ENCODE assay signal across 11 mouse cellular contexts in the genomic region with DNA sequence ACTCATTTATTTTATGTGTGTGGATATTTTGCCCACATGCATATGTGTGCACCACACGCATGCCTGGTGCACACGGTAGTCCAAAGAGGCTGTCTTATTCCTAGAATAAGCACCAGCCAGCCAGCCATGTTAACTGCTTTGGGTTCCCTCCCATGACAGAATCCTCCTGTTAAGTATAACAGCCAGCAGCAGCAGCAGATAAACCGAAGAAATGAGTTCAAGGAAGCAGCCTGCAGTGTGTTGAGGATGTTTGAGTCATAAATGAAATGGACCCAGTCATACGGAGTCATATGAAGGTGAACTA. TPM values are rescaled to one million over a fixed set of nuclear protein-coding genes. Genes with fewer than 3 reads are reported as not detected.
DNase-seq lines count a peak whose midpoint lies in the region; ATAC-seq and TF ChIP-seq lines count a peak whose summit lies in the region.
"Had no signal": no experiment of that assay in that cellular context is flagged by ENCODE, and none has a peak within 500 bp of the region (broad histone marks: within the 10 kb centered on the region; RNA-seq: fewer than 3 reads in every experiment).

No protein-coding gene starts in this region.

- TF ChIP-seq POLR2A in limb, embryonic 14.5 days (IDR thresholded peaks at IDR 0.05; ENCODE audit: borderline replicate concordance, extremely low read depth, insufficient read depth, insufficient read length) = no peak

- H3K9ac ChIP-seq in hindbrain, embryonic 14.5 days = no peak overlapping the region
- H3K9ac ChIP-seq in hindbrain, embryonic 11.5 days (ENCODE audit: low read depth, low read length) = no peak overlapping the region
- no peak overlapping the region for H3K9ac ChIP-seq in midbrain, embryonic 11.5 days (ENCODE audit: low read length)
- no peak overlapping the region for H3K9ac ChIP-seq in midbrain, embryonic 16.5 days (ENCODE audit: low read depth, low read length)
- H3K9ac ChIP-seq in limb, embryonic 14.5 days (ENCODE audit: low read depth, low read length, severe bottlenecking) = no peak overlapping the region
- no peak overlapping the region for H3K9ac ChIP-seq in stomach, postnatal 0 days (ENCODE audit: low read length)

- TF ChIP-seq CTCF in stomach, postnatal 0 days (IDR thresholded peaks at IDR 0.05; ENCODE audit: low read depth) = no peak

- no peaks in the 10 kb centered on the region for H3K9me3 ChIP-seq in hindbrain, embryonic 14.5 days (ENCODE audit: control insufficient read depth, low read length)
- no peaks in the 10 kb centered on the region for H3K9me3 ChIP-seq in hindbrain, embryonic 11.5 days (ENCODE audit: control insufficient read depth, low read length)
- H3K9me3 ChIP-seq in midbrain, embryonic 11.5 days (ENCODE audit: control insufficient read depth, low read length) = no peaks in the 10 kb centered on the region
- no peaks in the 10 kb centered on the region for H3K9me3 ChIP-seq in midbrain, embryonic 16.5 days (replicated peaks; ENCODE audit: control insufficient read depth, low read length, poor library complexity, severe bottlenecking)
- H3K9me3 ChIP-seq in limb, embryonic 14.5 days (ENCODE audit: control insufficient read depth, low read length) = no peaks in the 10 kb centered on the region
- no peaks in the 10 kb centered on the region for H3K9me3 ChIP-seq in stomach, postnatal 0 days (ENCODE audit: control insufficient read depth, low read length)
- H3K9me3 ChIP-seq: embryonic facial prominence, embryonic 12.5 days had no signal

- no peaks in the 10 kb centered on the region for H3K36me3 ChIP-seq in hindbrain, embryonic 14.5 days (replicated peaks; ENCODE audit: control insufficient read depth, insufficient read depth)
- no peaks in the 10 kb centered on the region for H3K36me3 ChIP-seq in hindbrain, embryonic 11.5 days (ENCODE audit: control insufficient read depth, insufficient read depth, low read length)
- H3K36me3 ChIP-seq in midbrain, embryonic 11.5 days (ENCODE audit: control insufficient read depth, insufficient read depth, low read length) = no peaks in the 10 kb centered on the region
- no peaks in the 10 kb centered on the region for H3K36me3 ChIP-seq in midbrain, embryonic 16.5 days (ENCODE audit: control insufficient read depth, insufficient read depth, low read length)
- no peaks in the 10 kb centered on the region for H3K36me3 ChIP-seq in limb, embryonic 14.5 days (ENCODE audit: control insufficient read depth, insufficient read depth, low read length)
- no peaks in the 10 kb centered on the region for H3K36me3 ChIP-seq in stomach, postnatal 0 days (ENCODE audit: control insufficient read depth, insufficient read depth, low read length)
- H3K36me3 ChIP-seq: embryonic facial prominence, embryonic 12.5 days had no signal

- no peaks in the 10 kb centered on the region for H3K4me1 ChIP-seq in hindbrain, embryonic 14.5 days (replicated peaks; ENCODE audit: control insufficient read depth, insufficient read depth, low read length)
- no peaks in the 10 kb centered on the region for H3K4me1 ChIP-seq in hindbrain, embryonic 11.5 days (replicated peaks; ENCODE audit: control insufficient read depth, insufficient read depth, low read length)
- no peaks in the 10 kb centered on the region for H3K4me1 ChIP-seq in midbrain, embryonic 11.5 days (ENCODE audit: control insufficient read depth, insufficient read depth, low read length)
- H3K4me1 ChIP-seq in midbrain, embryonic 16.5 days (ENCODE audit: control insufficient read depth, insufficient read depth, low read length) = peaks cover 3% of the 10 kb centered on the region; the same call in 1 of the 2 replicates
- 0 out of 2 replicates have a peak, but pooled peaks cover 4% of the 10 kb centered on the region for H3K4me1 ChIP-seq in limb, embryonic 14.5 days (ENCODE audit: control insufficient read depth, insufficient read depth, low read length)
- H3K4me1 ChIP-seq in stomach, postnatal 0 days (replicated peaks; ENCODE audit: control insufficient read depth, insufficient read depth) = no peaks in the 10 kb centered on the region
- H3K4me1 ChIP-seq: embryonic facial prominence, embryonic 12.5 days had no signal

- no peak for TF ChIP-seq EP300 in stomach, postnatal 0 days (optimal IDR thresholded peaks at IDR 0.05)

- no peak for ATAC-seq in hindbrain, embryonic 14.5 days (ENCODE audit: low FRiP score)
- no peak for ATAC-seq in hindbrain, embryonic 11.5 days (ENCODE audit: low FRiP score)
- ATAC-seq in midbrain, embryonic 11.5 days (ENCODE audit: low FRiP score) = no peak
- no peak for ATAC-seq in midbrain, embryonic 16.5 days
- ATAC-seq in limb, embryonic 14.5 days (ENCODE audit: low FRiP score, low read depth) = no peak
- ATAC-seq in stomach, postnatal 0 days (ENCODE audit: low FRiP score, low TSS enrichment) = peak; percentile 64
- ATAC-seq: Patski had no signal

- WGBS in hindbrain, embryonic 14.5 days = 35% methylated on average over 4 of the region's 4 CpGs
- 43% methylated on average over 4 of the region's 4 CpGs for WGBS in hindbrain, embryonic 11.5 days
- 30% methylated on average over 4 of the region's 4 CpGs for WGBS in midbrain, embryonic 11.5 days
- WGBS in midbrain, embryonic 16.5 days = 36% methylated on average over 4 of the region's 4 CpGs
- 32% methylated on average over 4 of the region's 4 CpGs for WGBS in limb, embryonic 14.5 days
- WGBS in stomach, postnatal 0 days = 25% methylated on average over 4 of the region's 4 CpGs

- H3K4me2 ChIP-seq in hindbrain, embryonic 14.5 days (replicated peaks) = peak overlapping the region; percentile 36
- no peak overlapping the region for H3K4me2 ChIP-seq in hindbrain, embryonic 11.5 days (replicated peaks; ENCODE audit: low read depth, low read length)
- H3K4me2 ChIP-seq in midbrain, embryonic 11.5 days = no peak overlapping the region
- H3K4me2 ChIP-seq in midbrain, embryonic 16.5 days (ENCODE audit: low read length) = no peak overlapping the region
- H3K4me2 ChIP-seq in limb, embryonic 14.5 days (replicated peaks; ENCODE audit: low read depth, low read length, severe bottlenecking) = 0 out of 2 replicates have a peak overlapping the region, but pooled peaks have one; percentile 10
- H3K4me2 ChIP-seq in stomach, postnatal 0 days (replicated peaks; ENCODE audit: low read depth) = no peak overlapping the region; the same call in 1 of the 2 replicates

- no peak for DNase-seq in hindbrain, embryonic 14.5 days (ENCODE audit: low spot score)
- DNase-seq in hindbrain, embryonic 11.5 days (ENCODE audit: low spot score) = no peak
- DNase-seq in midbrain, embryonic 11.5 days (ENCODE audit: low spot score, missing footprints) = peak; percentile 84
- DNase-seq in limb, embryonic 14.5 days (ENCODE audit: low spot score) = no peak
- DNase-seq in stomach, postnatal 0 days (ENCODE audit: low spot score) = no peak
- no peak for DNase-seq in ovary, postnatal 36 days (ENCODE audit: low spot score)

- H3K27me3 ChIP-seq in hindbrain, embryonic 14.5 days (ENCODE audit: control insufficient read depth, insufficient read depth, low read length) = no peaks in the 10 kb centered on the region
- no peaks in the 10 kb centered on the region for H3K27me3 ChIP-seq in hindbrain, embryonic 11.5 days (ENCODE audit: control insufficient read depth, insufficient read depth, low read length)
- no peaks in the 10 kb centered on the region for H3K27me3 ChIP-seq in midbrain, embryonic 11.5 days (ENCODE audit: control insufficient read depth, insufficient read depth, low read length)
- H3K27me3 ChIP-seq in midbrain, embryonic 16.5 days (ENCODE audit: control insufficient read depth, insufficient read depth, low read depth, low read length) = no peaks in the 10 kb centered on the region
- H3K27me3 ChIP-seq in limb, embryonic 14.5 days (ENCODE audit: control insufficient read depth, insufficient read depth, low read length) = no peaks in the 10 kb centered on the region
- no peaks in the 10 kb centered on the region for H3K27me3 ChIP-seq in stomach, postnatal 0 days (ENCODE audit: control insufficient read depth, insufficient read depth, low read length)
- H3K27me3 ChIP-seq: embryonic facial prominence, embryonic 12.5 days; Patski had no signal

- H3K4me3 ChIP-seq in hindbrain, embryonic 14.5 days (replicated peaks; ENCODE audit: low read length) = no peak overlapping the region
- H3K4me3 ChIP-seq in hindbrain, embryonic 11.5 days (ENCODE audit: low read depth, low read length) = no peak overlapping the region
- H3K4me3 ChIP-seq in midbrain, embryonic 11.5 days (ENCODE audit: low read depth, low read length) = no peak overlapping the region
- no peak overlapping the region for H3K4me3 ChIP-seq in midbrain, embryonic 16.5 days (ENCODE audit: low read depth, low read length)
- no peak overlapping the region for H3K4me3 ChIP-seq in limb, embryonic 14.5 days (replicated peaks; ENCODE audit: low read length)
- H3K4me3 ChIP-seq in stomach, postnatal 0 days (ENCODE audit: low read depth, low read length) = no peak overlapping the region
- H3K4me3 ChIP-seq: embryonic facial prominence, embryonic 12.5 days had no signal

- no peak overlapping the region for H3K27ac ChIP-seq in hindbrain, embryonic 14.5 days
- no peak overlapping the region for H3K27ac ChIP-seq in hindbrain, embryonic 11.5 days (ENCODE audit: low read depth, low read length)
- H3K27ac ChIP-seq in midbrain, embryonic 11.5 days (ENCODE audit: low read depth, low read length) = no peak overlapping the region
- H3K27ac ChIP-seq in midbrain, embryonic 16.5 days (ENCODE audit: low read length) = no peak overlapping the region
- H3K27ac ChIP-seq in limb, embryonic 14.5 days (replicated peaks; ENCODE audit: low read depth, low read length) = no peak overlapping the region
- no peak overlapping the region for H3K27ac ChIP-seq in stomach, postnatal 0 days (replicated peaks)
- H3K27ac ChIP-seq: embryonic facial prominence, embryonic 12.5 days; kidney, postnatal 0 days had no signal

RNA-seq across cellular contexts. Expression of a gene that starts 31.2 kb away (rescaled TPM):
- polyA plus RNA-seq in hindbrain, embryonic 14.5 days (2014; fragmentation: Nextera tagmentation; extraction: Ambion mirVana) = 0.24 and 0.43 TPM in 2 replicates
- 0.59 and 0.68 TPM in 2 replicates for polyA plus RNA-seq in hindbrain, embryonic 11.5 days (2014; fragmentation: Nextera tagmentation; extraction: Ambion mirVana)
- 0.52 and 0.78 TPM in 2 replicates for polyA plus RNA-seq in midbrain, embryonic 11.5 days (2014; fragmentation: Nextera tagmentation; extraction: Ambion mirVana)
- polyA plus RNA-seq in midbrain, embryonic 16.5 days (2015; fragmentation: Nextera tagmentation; extraction: Ambion mirVana) = 0.53 and 0.75 TPM in 2 replicates
- 0.74 and 0.93 TPM in 2 replicates for polyA plus RNA-seq in limb, embryonic 14.5 days (2012; rRNA removed)
- 0.41 and 0.70 TPM in 2 replicates for polyA plus RNA-seq in limb, embryonic 14.5 days (2014; fragmentation: Nextera tagmentation; extraction: Ambion mirVana)
- polyA plus RNA-seq in stomach, postnatal 0 days (2015; fragmentation: Nextera tagmentation; extraction: Ambion mirVana) = 76.4 and 79.7 TPM in 2 replicates
- polyA plus RNA-seq: adrenal gland, adult 2 months had no signal

Comparison
In these comparisons a context has a peak if more than half of its experiments do, and no peak if none do; other contexts are left out.
1. H3K4me2 ChIP-seq: peak in hindbrain, embryonic 14.5 days (single experiment) and limb, embryonic 14.5 days (single experiment); none in hindbrain, embryonic 11.5 days (single experiment), midbrain, embryonic 11.5 days (single experiment), midbrain, embryonic 16.5 days (single experiment) and stomach, postnatal 0 days (single experiment).
2. RNA of a gene that starts 31.2 kb away (polyA plus RNA-seq): 76.4 to 79.7 TPM in stomach, postnatal 0 days; 0.41 to 0.93 TPM in limb, embryonic 14.5 days, 0.52 to 0.78 TPM in midbrain, embryonic 11.5 days, 0.53 to 0.75 TPM in midbrain, embryonic 16.5 days, 0.59 to 0.68 TPM in hindbrain, embryonic 11.5 days and 0.24 to 0.43 TPM in hindbrain, embryonic 14.5 days; every median in the first group is over 10 times any median in the second.